Mouse (Mus musculus) hematopoietic multipotent progenitor cell, adult 10-12 weeks (in vitro differentiated cells): ENCODE data around the gene Clca4b. TPM values are rescaled to one million over a fixed set of nuclear protein-coding genes. Genes with fewer than 3 reads are reported as not detected.

Source experiments
- polyA plus RNA-seq: library from polyadenylated mRNA; stranded (reverse); fragments of >175 nt; gene quantifications from 2 replicates; pipeline ENCODE4 v1.2.3, GENCODE M21; 2012; ENCODE audit warnings: low replicate concordance

Clca4b gene
- not detected in 2 replicates for polyA plus RNA-seq

DNA sequence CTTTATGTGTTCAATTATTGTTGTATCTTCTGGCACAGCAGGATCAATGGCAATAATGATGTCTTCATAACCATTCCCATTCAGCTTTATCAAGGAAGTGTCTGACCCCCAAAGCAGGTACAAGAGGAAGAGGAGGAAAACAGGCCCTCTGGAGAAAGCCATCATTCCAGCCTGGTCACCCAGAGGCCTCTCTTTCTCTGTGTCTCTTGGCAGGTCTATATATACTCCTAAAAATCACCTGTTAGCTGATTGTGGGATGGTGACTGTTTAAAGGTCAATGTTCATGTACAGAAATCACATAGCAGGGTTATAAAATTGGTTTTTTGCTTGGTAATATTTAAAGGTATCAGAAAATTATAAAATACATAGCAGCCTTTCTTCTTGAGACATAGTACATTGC lies at the start of gene Clca4b:
Gene Clca4b (minus strand): TSS at position 195 of the 400 bp plus-strand sequence.

DNA sequence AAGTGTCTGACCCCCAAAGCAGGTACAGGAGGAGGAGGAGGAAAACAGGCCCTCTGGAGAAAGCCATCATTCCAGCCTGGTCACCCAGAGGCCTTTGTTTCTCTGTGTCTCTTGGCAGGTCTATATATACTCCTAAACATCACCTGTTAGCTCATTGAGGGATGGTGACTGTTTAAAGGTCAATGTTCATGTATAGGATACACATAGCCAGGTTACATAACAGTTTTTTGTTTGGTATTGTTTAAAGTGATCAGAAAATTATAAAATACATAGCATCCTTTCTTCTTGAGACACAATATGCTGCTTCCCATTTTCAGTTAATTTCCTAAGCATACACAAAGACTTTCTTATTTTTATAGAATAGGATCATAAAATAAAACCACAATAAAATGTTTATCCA lies 42.6 kb upstream of the Clca4b start, which contains the start of gene Clca4a:
Gene Clca4a (minus strand): TSS at position 101 of the 400 bp plus-strand sequence.

Other genes starting within 250 kb of the Clca4b start
- 58.3 and 86.5 TPM in 2 replicates for gene Sh3glb1, start 212.2 kb downstream of the Clca4b start, polyA plus RNA-seq
- 0.35 TPM in 1 of 2 replicates, not detected in the other for gene Clca3a1, start 171.6 kb downstream of the Clca4b start, polyA plus RNA-seq
- not detected in 2 replicates for gene Clca3a2, start 113.0 kb downstream of the Clca4b start, polyA plus RNA-seq
- gene Clca3b, start 83.2 kb downstream of the Clca4b start, polyA plus RNA-seq = not detected in 2 replicates
- not detected in 2 replicates for gene Clca4a, start 42.5 kb upstream of the Clca4b start, polyA plus RNA-seq
- gene Clca1, start 100.2 kb upstream of the Clca4b start, polyA plus RNA-seq = not detected in 2 replicates
- 0.08 TPM in 1 of 2 replicates, not detected in the other for gene Clca2, start 166.9 kb upstream of the Clca4b start, polyA plus RNA-seq
- 0.87 and 2.5 TPM in 2 replicates for gene Odf2l, start 186.1 kb upstream of the Clca4b start, polyA plus RNA-seq